Mouse (Mus musculus) MEL (cell line): Measurements from ENCODE around the gene Slc16a10. TPM values are rescaled to one million over a fixed set of nuclear protein-coding genes. Genes with fewer than 3 reads are reported as not detected.

Experiments used
- DNase-seq: peaks from one replicate; pipeline ENCODE4 v3.0.0; 2011; ENCODE audit warnings: low read depth, low spot score
- H3K27ac ChIP-seq: 2 replicates; pipeline ENCODE4 v1.5.1; 2012; ENCODE audit warnings: low read depth, mild to moderate bottlenecking, control low read depth, low read length, moderate library complexity; ENCODE audit not compliant: control insufficient read depth
- H3K27me3 ChIP-seq, 2 experiments: fragments of 150-350 bp in 1 of 2; sonication (generic) in 1 of 2; 2 replicates each; pipeline ENCODE4 v1.6.1; 2012; ENCODE audit warnings: low read length in 2 of 2, mild to moderate bottlenecking in 2 of 2, improper control_type of control experiment in 1 of 2, moderate library complexity in 1 of 2; ENCODE audit not compliant: insufficient read depth in 2 of 2, control insufficient read depth in 1 of 2
- H3K36me3 ChIP-seq, 2 experiments: 2 replicates each; pipeline ENCODE4 v1.6.1; 2012 to 2014; ENCODE audit warnings: low read length in 2 of 2, improper control_type of control experiment in 1 of 2, inconsistent platforms in 1 of 2, mild to moderate bottlenecking in 1 of 2; ENCODE audit not compliant: insufficient read depth in 2 of 2, control insufficient read depth in 1 of 2
- H3K4me1 ChIP-seq, 2 experiments: fragments of 150-350 bp in 1 of 2; sonication (generic) in 1 of 2; 2 replicates each; pipeline ENCODE4 v1.6.1; 2012; ENCODE audit warnings: low read length in 2 of 2, improper control_type of control experiment in 1 of 2, mild to moderate bottlenecking in 1 of 2; ENCODE audit not compliant: insufficient read depth in 2 of 2, control insufficient read depth in 1 of 2
- H3K4me3 ChIP-seq, 2 experiments: fragments of 150-350 bp in 1 of 2; sonication (generic) in 1 of 2; 2 replicates each; pipeline ENCODE4 v1.5.1; 2012; ENCODE audit warnings: low read depth in 2 of 2, low read length in 2 of 2, mild to moderate bottlenecking in 2 of 2, moderate library complexity in 2 of 2, control low read depth in 1 of 2, improper control_type of control experiment in 1 of 2; ENCODE audit not compliant: control insufficient read depth in 1 of 2, insufficient read depth in 1 of 2
- H3K79me2 ChIP-seq: 2 replicates; pipeline ENCODE4 v1.6.1; 2012; ENCODE audit warnings: mild to moderate bottlenecking, low read length, moderate library complexity; ENCODE audit not compliant: control insufficient read depth, poor library complexity, insufficient read depth
- H3K9ac ChIP-seq: 2 replicates; pipeline ENCODE4 v1.6.1; 2012; ENCODE audit warnings: low read depth, mild to moderate bottlenecking, control low read depth, low read length, moderate library complexity; ENCODE audit not compliant: control insufficient read depth, poor library complexity, severe bottlenecking
- H3K9me3 ChIP-seq: fragments of 150-350 bp; sonication (generic); replicated peaks from 2 replicates; pipeline ENCODE4 v1.6.1; 2012; ENCODE audit warnings: mild to moderate bottlenecking, low read length, improper control_type of control experiment, moderate library complexity; ENCODE audit not compliant: insufficient read depth
- CHD1 ChIP-seq: IDR thresholded peaks from 2 replicates; pipeline ENCODE4 v1.6.1; 2012; ENCODE audit warnings: low read depth, mild to moderate bottlenecking, inconsistent platforms, low read length, improper control_type of control experiment
- CHD2 ChIP-seq: IDR thresholded peaks from 2 replicates; pipeline ENCODE4 v1.6.1; 2011; ENCODE audit warnings: low read length, improper control_type of control experiment
- E2F4 ChIP-seq: IDR thresholded peaks from 2 replicates; pipeline ENCODE4 v1.6.1; 2011; ENCODE audit warnings: low read depth, low read length, improper control_type of control experiment, borderline replicate concordance
- ELF1 ChIP-seq: IDR thresholded peaks from 2 replicates; pipeline ENCODE4 v1.6.1; 2014; ENCODE audit warnings: low read depth, mild to moderate bottlenecking, inconsistent platforms, low read length, improper control_type of control experiment, moderate library complexity
- ETS1 ChIP-seq: IDR thresholded peaks from 2 replicates; pipeline ENCODE4 v1.6.1; 2012; ENCODE audit warnings: low read depth, mild to moderate bottlenecking, inconsistent platforms, low read length, improper control_type of control experiment, moderate library complexity
- GABPA ChIP-seq: IDR thresholded peaks from 2 replicates; pipeline ENCODE4 v1.6.1; 2012; ENCODE audit warnings: low read depth, mild to moderate bottlenecking, inconsistent platforms, low read length, improper control_type of control experiment, moderate library complexity
- GATA1 ChIP-seq: IDR thresholded peaks from 2 replicates; pipeline ENCODE4 v1.6.1; 2011; ENCODE audit warnings: low read depth, low read length, improper control_type of control experiment
- HCFC1 ChIP-seq: IDR thresholded peaks from 2 replicates; pipeline ENCODE4 v1.6.1; 2012; ENCODE audit warnings: low read depth, mild to moderate bottlenecking, inconsistent platforms, low read length, improper control_type of control experiment, moderate library complexity
- KAT2A ChIP-seq: conservative IDR thresholded peaks from 2 replicates; pipeline ENCODE4 v1.6.1; 2012; ENCODE audit warnings: low read depth, low read length, improper control_type of control experiment, inconsistent platforms
- MEF2A ChIP-seq: IDR thresholded peaks from 2 replicates; pipeline ENCODE4 v1.6.1; 2014; ENCODE audit warnings: low read depth, mild to moderate bottlenecking, inconsistent platforms, low read length, improper control_type of control experiment; ENCODE audit not compliant: poor library complexity, insufficient replicate concordance, severe bottlenecking; ENCODE audit errors: extremely low read depth
- MXI1 ChIP-seq: IDR thresholded peaks from 2 replicates; pipeline ENCODE4 v1.6.1; 2011; ENCODE audit warnings: mild to moderate bottlenecking, low read depth, low read length, improper control_type of control experiment
- MYB ChIP-seq: IDR thresholded peaks from 2 replicates; pipeline ENCODE4 v1.6.1; 2011; ENCODE audit warnings: mild to moderate bottlenecking, low read depth, low read length, improper control_type of control experiment
- MYC ChIP-seq: IDR thresholded peaks from 2 replicates; pipeline ENCODE4 v1.6.1; 2011; ENCODE audit warnings: low read depth, mild to moderate bottlenecking, low read length, improper control_type of control experiment, moderate library complexity
- NRF1 ChIP-seq: IDR thresholded peaks from 2 replicates; pipeline ENCODE4 v1.6.1; 2014; ENCODE audit warnings: low read depth, mild to moderate bottlenecking, inconsistent platforms, low read length, improper control_type of control experiment, moderate library complexity; ENCODE audit not compliant: poor library complexity, insufficient read depth, severe bottlenecking
- POLR2AphosphoS5 ChIP-seq: IDR thresholded peaks from 2 replicates; pipeline ENCODE4 v1.6.1; 2012; ENCODE audit warnings: low read depth, borderline replicate concordance, mild to moderate bottlenecking, inconsistent platforms, low read length, moderate library complexity, mixed read lengths
- RAD21 ChIP-seq: IDR thresholded peaks from 2 replicates; pipeline ENCODE4 v1.6.1; 2011; ENCODE audit warnings: mild to moderate bottlenecking, low read depth, low read length, improper control_type of control experiment
- TAL1 ChIP-seq: IDR thresholded peaks from 2 replicates; pipeline ENCODE4 v1.6.1; 2012; ENCODE audit warnings: mild to moderate bottlenecking, inconsistent platforms, low read length, moderate library complexity, mixed read lengths
- TBP ChIP-seq: IDR thresholded peaks from 2 replicates; pipeline ENCODE4 v1.8.0; 2011; ENCODE audit warnings: low read depth, low read length, improper control_type of control experiment
- UBTF ChIP-seq: IDR thresholded peaks from 2 replicates; pipeline ENCODE4 v1.6.1; 2012; ENCODE audit warnings: low read depth, mild to moderate bottlenecking, inconsistent platforms, low read length, improper control_type of control experiment, moderate library complexity, borderline replicate concordance; ENCODE audit not compliant: insufficient read depth
- USF1 ChIP-seq: IDR thresholded peaks from 2 replicates; pipeline ENCODE4 v1.6.1; 2014; ENCODE audit warnings: low read depth, mild to moderate bottlenecking, inconsistent platforms, low read length, improper control_type of control experiment, moderate library complexity
- USF2 ChIP-seq, 2 experiments: IDR thresholded peaks; 2 replicates each; pipeline ENCODE4 v1.6.1; 2011 to 2012; ENCODE audit warnings: improper control_type of control experiment in 2 of 2, low read length in 2 of 2, borderline replicate concordance in 1 of 2, inconsistent platforms in 1 of 2, low read depth in 1 of 2, mild to moderate bottlenecking in 1 of 2; ENCODE audit not compliant: insufficient read depth in 1 of 2
- ZMIZ1 ChIP-seq: IDR thresholded peaks from 2 replicates; pipeline ENCODE4 v1.6.1; 2012; ENCODE audit warnings: low read depth, mild to moderate bottlenecking, inconsistent platforms, low read length, improper control_type of control experiment, moderate library complexity
- ZNF384 ChIP-seq: IDR thresholded peaks from 2 replicates; pipeline ENCODE4 v1.6.1; 2012; ENCODE audit warnings: low read depth, mild to moderate bottlenecking, inconsistent platforms, low read length, improper control_type of control experiment
- polyA plus RNA-seq, 2 experiments: library from polyadenylated mRNA; stranded (reverse) in 1 of 2; unstranded in 1 of 2; fragments of >175 nt in 1 of 2; fragments of >200 nt in 1 of 2; gene quantifications; 2 replicates each; pipeline versions ENCODE4 v1.2.1 to v1.2.4; 2012; ENCODE audit warnings: low replicate concordance in 2 of 2, low read depth in 1 of 2; ENCODE audit not compliant: insufficient read length in 2 of 2, insufficient read depth in 1 of 2, missing spikeins in 1 of 2
- total RNA-seq: library from RNA; depleted of rRNA; stranded (reverse); fragments of 300-350 nt; gene quantifications from 2 replicates; pipeline ENCODE4 v1.2.3, GENCODE M21; 2012

Gene Slc16a10
- total and polyA plus RNA-seq, 3 experiments: 13.2 to 17.9 TPM; not detected in 1

DNA sequence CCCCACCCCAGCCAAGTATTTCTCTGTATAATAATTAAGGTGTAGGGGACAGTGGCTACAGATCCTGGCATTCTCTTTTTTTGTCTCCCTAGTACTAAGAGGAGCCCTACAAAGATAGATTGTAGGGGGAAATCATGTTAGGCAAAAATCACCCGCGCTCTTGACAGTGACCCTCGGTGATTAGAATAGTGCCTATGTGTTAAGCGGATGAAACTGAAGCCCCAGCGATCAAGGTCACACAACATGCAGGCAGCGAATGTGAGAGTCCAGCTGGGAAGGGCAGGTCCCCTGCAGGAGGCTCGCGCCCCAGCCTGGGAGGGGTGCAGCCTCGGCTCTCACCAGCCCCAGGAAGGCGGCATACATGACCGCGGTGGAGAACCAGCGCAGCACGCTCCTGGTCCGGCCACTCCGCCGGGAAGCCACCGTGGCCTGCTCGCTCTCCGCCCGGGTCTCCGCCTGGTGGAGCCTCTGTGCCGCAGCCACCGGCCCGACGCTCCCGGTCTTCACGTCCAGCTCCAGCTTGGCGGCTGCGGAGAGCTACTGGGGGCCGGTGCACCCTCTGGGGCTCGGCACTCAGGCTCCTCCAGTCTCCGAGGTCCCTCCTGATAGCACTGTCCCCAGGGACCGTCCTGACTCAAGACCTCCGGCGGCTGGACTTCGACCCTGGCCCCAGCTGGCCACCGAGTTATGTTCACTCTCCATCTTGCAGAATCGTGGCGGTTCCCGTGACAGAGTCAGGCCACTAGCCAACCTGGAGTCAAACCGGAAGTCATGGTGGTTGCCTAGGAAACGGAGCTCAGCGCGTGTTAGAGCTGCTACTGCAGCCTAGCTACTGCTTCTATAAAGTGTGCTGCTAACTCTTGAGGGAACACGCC, 117.3 kb downstream of the Slc16a10 start, which contains the start of gene Mfsd4b1:
TSS of gene Mfsd4b1 (minus strand) at position 715 of the 875 bp plus-strand sequence.
- Histone ChIP-seq H3K4me3 (no peak within 1 kb of the TSS), H3K9me3 (no peaks in the 10 kb centered on the region), H3K36me3 (no peaks in the 10 kb centered on the region), H3K79me2 (no peaks in the 10 kb centered on the region), H3K4me1 (no peaks in the 10 kb centered on the region), H3K27ac (no peak within 1 kb of the TSS), H3K9ac (no peak within 1 kb of the TSS), H3K27me3 (no peaks in the 10 kb centered on the region; a peak in 1 of 4 replicates)
- TF ChIP-seq RAD21 (no peak), HCFC1 (no peak), KAT2A (no peak), UBTF (no peak), GABPA (no peak), MEF2A (no peak), TBP (no peak), E2F4 (no peak), MXI1 (no peak), TAL1 (no peak)
- DNase-seq: no peak

DNA sequence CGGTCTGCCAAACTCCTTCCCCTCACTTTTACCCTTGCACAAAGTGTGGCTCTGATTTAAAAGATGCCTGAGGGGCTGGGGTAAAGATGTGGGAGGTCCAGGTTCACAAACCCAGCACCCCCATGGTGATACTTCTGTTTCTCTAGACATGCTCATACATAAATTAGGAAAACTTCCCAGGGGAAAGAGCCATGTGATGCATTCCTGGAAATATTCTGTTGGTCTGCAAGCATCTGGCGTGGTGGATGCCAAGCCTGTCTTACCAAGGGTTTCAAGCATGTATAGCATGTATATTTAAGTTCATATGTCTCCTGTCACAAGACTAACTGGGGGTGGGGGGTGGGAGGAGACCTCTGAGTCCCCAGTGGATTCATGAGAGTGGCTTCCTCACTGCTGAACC, 121.7 kb downstream of the Slc16a10 start:
- Histone ChIP-seq H3K27me3 (peaks cover 0 to 2% of the 10 kb centered on the region in 2 experiments; a peak in 2 of 4 replicates), H3K27ac (no peak overlapping the region), H3K9ac (no peak overlapping the region), H3K36me3 (no peaks in the 10 kb centered on the region), H3K9me3 (no peaks in the 10 kb centered on the region), H3K4me1 (no peaks in the 10 kb centered on the region), H3K4me3 (no peak overlapping the region), H3K79me2 (no peaks in the 10 kb centered on the region)
- no peak for DNase-seq
- TF ChIP-seq MXI1: no peak

DNA sequence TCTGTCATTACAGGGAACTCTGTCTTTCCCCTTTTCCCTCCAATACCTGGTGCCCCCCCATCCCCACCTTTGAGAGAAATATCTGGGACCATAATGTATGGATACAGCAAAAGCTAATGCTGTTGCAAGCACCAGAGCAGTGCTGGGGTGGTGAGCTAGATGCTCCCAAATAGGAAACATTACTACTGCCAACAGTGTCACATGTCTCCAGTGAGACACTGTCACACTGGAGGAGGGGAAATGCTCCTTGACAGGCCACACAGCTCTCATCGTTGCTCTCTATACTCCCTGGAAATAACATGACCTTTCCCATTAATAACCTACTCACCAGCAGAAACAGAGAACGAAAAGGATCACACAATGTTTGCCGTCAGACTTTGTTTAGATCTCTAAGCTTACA, 122.6 kb downstream of the Slc16a10 start:
- Histone ChIP-seq H3K27me3 (peaks cover 0 to 2% of the 10 kb centered on the region in 2 experiments; a peak in 2 of 4 replicates), H3K4me3 (no peak overlapping the region), H3K9me3 (no peaks in the 10 kb centered on the region), H3K27ac (no peak overlapping the region), H3K36me3 (no peaks in the 10 kb centered on the region), H3K4me1 (no peaks in the 10 kb centered on the region), H3K9ac (no peak overlapping the region), H3K79me2 (no peaks in the 10 kb centered on the region)
- DNase-seq: no peak
- TF ChIP-seq MYB: no peak
- no peak for TF ChIP-seq KAT2A
- no peak for TF ChIP-seq NRF1
- TF ChIP-seq POLR2AphosphoS5: no peak
- TF ChIP-seq ETS1: no peak
- TF ChIP-seq CHD1: no peak
- no peak for TF ChIP-seq ZNF384
- no peak for TF ChIP-seq TAL1
- no peak for TF ChIP-seq GATA1
- no peak for TF ChIP-seq MYC
- no peak for TF ChIP-seq CHD2
- no peak for TF ChIP-seq TBP
- TF ChIP-seq USF1: no peak
- TF ChIP-seq E2F4: no peak
- no peak for TF ChIP-seq ZMIZ1
- no peak for TF ChIP-seq ELF1
- TF ChIP-seq USF2 (IDR thresholded peaks at IDR 0.05; ENCODE audit: borderline replicate concordance in 1 of 2, insufficient read depth in 1 of 2, low read depth in 1 of 2, low read length in 2 of 2): no peak
